Mouse (Mus musculus) brain, embryonic 14.5 days (tissue): ENCODE measurements around the gene Ifna14.

ENCODE experiments used
- CTCF ChIP-seq: fragments of 200-500 bp; IDR thresholded peaks from 2 replicates; pipeline ENCODE4 v1.5.1; 2012; ENCODE audit warnings: inconsistent platforms, mild to moderate bottlenecking, moderate library complexity, borderline replicate concordance; ENCODE audit not compliant: insufficient read depth, insufficient read length; ENCODE audit errors: extremely low read depth
- POLR2A ChIP-seq: fragments of 200-500 bp; IDR thresholded peaks from 2 replicates; pipeline ENCODE4 v1.6.1; 2012; ENCODE audit warnings: mild to moderate bottlenecking, inconsistent platforms, borderline replicate concordance; ENCODE audit not compliant: poor library complexity, insufficient read depth, insufficient read length, severe bottlenecking; ENCODE audit errors: extremely low read depth

GRCm38 (mm10) chr4:88530892-88531291 lies 40.7 kb downstream of the Ifna14 start:
- TF ChIP-seq CTCF: no peak
- no peak for TF ChIP-seq POLR2A
